Mouse (Mus musculus): Measurements from ENCODE around the gene Xpot.

GRCm38 (mm10) chr10:121587371-121587840 lies 38.7 kb downstream of the Xpot start:
- TF ChIP-seq CTCF (IDR thresholded peaks at IDR 0.05; ENCODE audit: insufficient read depth, low read depth, low read length), result no peak
- no peak for TF ChIP-seq POLR2A (IDR thresholded peaks at IDR 0.05; ENCODE audit: insufficient read depth, low read depth, low read length)
